Mouse (Mus musculus) ES-E14 (cell line): ENCODE data around the gene Nudt3. TPM values are rescaled to one million over a fixed set of nuclear protein-coding genes. Genes with fewer than 3 reads are reported as not detected.

Experiments
- DNase-seq: peaks from one replicate; pipeline ENCODE4 v3.0.0-alpha.2; 2013; ENCODE audit warnings: low read depth, low spot score
- H3K27ac ChIP-seq: 2 replicates; pipeline ENCODE4 v1.5.1; 2012; ENCODE audit warnings: low read depth, mild to moderate bottlenecking, low read length, moderate library complexity, mixed read lengths; ENCODE audit not compliant: poor library complexity, insufficient read depth, severe bottlenecking
- H3K36me3 ChIP-seq: 2 replicates; pipeline ENCODE4 v1.6.1; 2012; ENCODE audit warnings: mild to moderate bottlenecking, low read length, moderate library complexity, mixed read lengths; ENCODE audit not compliant: control insufficient read depth, poor library complexity, insufficient read depth, severe bottlenecking
- H3K4me1 ChIP-seq, 2 experiments: fragments of 150-350 bp in 1 of 2; sonication (generic) in 1 of 2; 2 replicates each; pipeline ENCODE4 v1.6.1; 2012; ENCODE audit warnings: low read length in 2 of 2, mild to moderate bottlenecking in 1 of 2, mixed read lengths in 1 of 2; ENCODE audit not compliant: control insufficient read depth in 2 of 2, insufficient read depth in 2 of 2, poor library complexity in 1 of 2
- H3K4me3 ChIP-seq, 2 experiments: fragments of 150-350 bp in 1 of 2; sonication (generic) in 1 of 2; 2 replicates each; pipeline ENCODE4 v1.5.1; 2012; ENCODE audit warnings: low read length in 2 of 2, low read depth in 1 of 2, mild to moderate bottlenecking in 1 of 2, mixed read lengths in 1 of 2; ENCODE audit not compliant: insufficient read depth in 1 of 2, poor library complexity in 1 of 2, severe bottlenecking in 1 of 2
- H3K9ac ChIP-seq: 2 replicates; pipeline ENCODE4 v1.6.1; 2012; ENCODE audit warnings: low read depth, mild to moderate bottlenecking, low read length, mixed read lengths; ENCODE audit not compliant: poor library complexity, insufficient read depth, severe bottlenecking
- H3K9me3 ChIP-seq: fragments of 150-350 bp; sonication (generic); 2 replicates; pipeline ENCODE4 v1.6.1; 2012; ENCODE audit warnings: low read depth, mild to moderate bottlenecking, low read length; ENCODE audit not compliant: control insufficient read depth, insufficient read depth
- CHD2 ChIP-seq: IDR thresholded peaks from 2 replicates; pipeline ENCODE4 v1.6.1; 2014; ENCODE audit warnings: mild to moderate bottlenecking, low read depth, low read length, inconsistent platforms
- HCFC1 ChIP-seq: IDR thresholded peaks from 2 replicates; pipeline ENCODE4 v1.6.1; 2012; ENCODE audit warnings: low read length, inconsistent platforms, borderline replicate concordance; ENCODE audit not compliant: insufficient read depth
- MAFK ChIP-seq: IDR thresholded peaks from 2 replicates; pipeline ENCODE4 v1.6.1; 2014; ENCODE audit warnings: mild to moderate bottlenecking, low read depth, low read length, inconsistent platforms; ENCODE audit not compliant: insufficient read depth
- ZC3H11A ChIP-seq: IDR thresholded peaks from 2 replicates; pipeline ENCODE4 v1.6.1; 2012; ENCODE audit warnings: low read depth, mild to moderate bottlenecking, inconsistent platforms, low read length, borderline replicate concordance
- ZNF384 ChIP-seq: IDR thresholded peaks from 2 replicates; pipeline ENCODE4 v1.6.1; 2012; ENCODE audit warnings: low read depth, low read length, inconsistent platforms
- in situ Hi-C, 2 experiments: fragments of 600-800 bp; cut with MboI; formaldehyde crosslinking; loops; one replicate each; pipeline ENCODE4 v1.15.1; 2025; ENCODE audit warnings: low sequenced_read_pairs in 2 of 2, inconsistent platforms in 1 of 2; ENCODE audit not compliant: unreplicated experiment in 2 of 2
- total RNA-seq: library from RNA; depleted of rRNA; stranded (reverse); fragments of 300-350 nt; gene quantifications from 2 replicates; pipeline ENCODE4 v1.2.3, GENCODE M21; 2012

Nudt3 gene
- total RNA-seq, 1 experiment = 97.9 TPM

- H3K27ac ChIP-seq = no peak overlapping the region
- peaks cover 0 to 13% of the 10 kb centered on the region in 2 experiments; a peak in 3 of 4 replicates for H3K4me1 ChIP-seq
- no peak overlapping the region for H3K9ac ChIP-seq
- TF ChIP-seq ZNF384 = no peak
- no peak for TF ChIP-seq MAFK
- TF ChIP-seq CHD2 = no peak
- TF ChIP-seq HCFC1 = no peak
- TF ChIP-seq ZC3H11A = no peak
- no peak overlapping the region for H3K4me3 ChIP-seq
- in situ Hi-C loops = no loop called here
- no peaks in the 10 kb centered on the region for H3K9me3 ChIP-seq
- peaks cover 24% of the 10 kb centered on the region for H3K36me3 ChIP-seq
- no peak for DNase-seq
Observed at GRCm38 (mm10) chr17:27577468-27577867, 45.8 kb downstream of the Nudt3 start.

DNA sequence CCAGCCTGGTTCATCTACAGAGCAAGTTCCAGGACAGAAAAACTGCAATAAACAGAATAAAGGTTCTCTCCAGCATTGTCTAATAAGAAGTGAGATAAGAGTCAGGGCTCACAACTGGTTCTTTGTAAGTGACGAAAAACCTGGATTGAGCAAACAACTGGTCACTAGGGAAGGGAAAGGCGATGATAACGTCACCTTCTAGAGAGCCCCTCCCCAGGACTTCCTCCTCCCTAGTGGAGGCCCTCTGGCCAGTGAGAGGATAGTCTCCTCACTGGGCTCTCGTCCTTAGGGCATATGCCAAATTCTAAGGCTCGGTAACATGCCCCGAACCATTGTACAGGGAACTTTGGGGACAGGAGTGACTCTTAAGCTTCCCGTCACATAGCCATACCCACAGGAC lies 47.2 kb downstream of the Nudt3 start:
- H3K9ac ChIP-seq = no peak overlapping the region
- H3K4me3 ChIP-seq = no peak overlapping the region
- H3K9me3 ChIP-seq = no peaks in the 10 kb centered on the region
- peaks cover 16% of the 10 kb centered on the region for H3K36me3 ChIP-seq
- in situ Hi-C loops = no loop called here
- TF ChIP-seq ZC3H11A = no peak
- no peak for TF ChIP-seq HCFC1
- no peak for TF ChIP-seq CHD2
- no peak for TF ChIP-seq ZNF384
- no peak overlapping the region for H3K27ac ChIP-seq
- DNase-seq = no peak
- H3K4me1 ChIP-seq = peaks cover 0 to 7% of the 10 kb centered on the region in 2 experiments; a peak in 3 of 4 replicates

GRCm38 (mm10) chr17:27575116-27575776 lies 48.0 kb downstream of the Nudt3 start:
- H3K36me3 ChIP-seq = peaks cover 16% of the 10 kb centered on the region
- H3K9me3 ChIP-seq = no peaks in the 10 kb centered on the region
- TF ChIP-seq HCFC1 (no peak), ZNF384 (no peak), CHD2 (no peak), ZC3H11A (no peak), MAFK (no peak)
- no peak overlapping the region for H3K27ac ChIP-seq
- in situ Hi-C loops = no loop called here
- peaks cover 0 to 4% of the 10 kb centered on the region in 2 experiments; a peak in 3 of 4 replicates for H3K4me1 ChIP-seq
- no peak for DNase-seq
- no peak overlapping the region for H3K9ac ChIP-seq
- H3K4me3 ChIP-seq = no peak overlapping the region

DNA sequence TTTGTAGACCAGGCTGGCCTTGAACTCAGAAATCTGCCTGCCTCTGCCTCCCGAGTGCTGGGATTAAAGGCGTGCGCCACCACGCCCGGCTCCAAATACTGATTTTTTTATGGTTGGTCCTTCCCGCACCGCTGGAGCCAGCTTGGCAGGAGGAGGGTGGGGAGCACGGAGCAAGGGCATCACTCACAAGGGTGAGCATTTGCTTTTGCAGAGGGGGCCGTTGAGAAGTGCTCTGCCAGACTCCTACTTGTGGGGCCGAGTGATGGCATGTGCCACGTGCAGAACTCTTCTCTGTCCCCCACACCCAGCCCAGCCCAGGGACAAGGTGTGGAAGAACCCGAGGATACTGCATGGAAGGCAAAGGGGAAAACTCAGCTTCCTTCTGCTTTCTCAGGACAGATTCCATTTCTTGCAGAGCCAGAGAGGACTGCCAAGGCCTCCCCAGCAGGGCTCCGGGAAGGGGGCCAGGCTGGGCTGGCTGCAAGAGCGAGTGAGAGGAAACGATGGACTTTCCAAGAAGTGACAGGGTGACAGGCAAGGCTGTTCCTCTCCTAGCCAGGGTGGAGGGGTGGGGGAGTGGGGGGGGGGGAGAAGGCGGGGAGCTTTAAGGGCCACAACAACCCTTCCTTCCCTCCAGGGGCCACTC lies 48.7 kb downstream of the Nudt3 start:
- Histone ChIP-seq H3K9me3 (no peaks in the 10 kb centered on the region), H3K4me3 (no peak overlapping the region), H3K36me3 (peaks cover 12% of the 10 kb centered on the region), H3K4me1 (peaks cover 0 to 4% of the 10 kb centered on the region in 2 experiments; a peak in 2 of 4 replicates), H3K9ac (no peak overlapping the region), H3K27ac (no peak overlapping the region)
- in situ Hi-C loops = no loop called here
- TF ChIP-seq ZNF384 (no peak), HCFC1 (no peak), MAFK (no peak), CHD2 (no peak), ZC3H11A (no peak)
- no peak for DNase-seq
